Mouse (Mus musculus) hindbrain, embryonic 11.5 days (tissue): Measurements from ENCODE around the gene Ccdc159. TPM values are rescaled to one million over a fixed set of nuclear protein-coding genes. Genes with fewer than 3 reads are reported as not detected.

Source experiments
- ATAC-seq: fragments of 200-750 bp; cut with Nextera tagmentation; 2 replicates; pipeline ENCODE4 v1.8.0; 2017; ENCODE audit warnings: mild to moderate bottlenecking, moderate TSS enrichment, moderate library complexity; ENCODE audit not compliant: low FRiP score
- DNase-seq: peaks from one replicate; pipeline ENCODE4 v3.0.0-alpha.2; 2015; ENCODE audit warnings: low spot score
- H3K27ac ChIP-seq: fragments of 300-500 bp; sonication (generic); 2 replicates; pipeline ENCODE4 v1.5.1; 2014; ENCODE audit warnings: mild to moderate bottlenecking, low read depth, low read length
- H3K27me3 ChIP-seq: fragments of 300-500 bp; sonication (generic); 2 replicates; pipeline ENCODE4 v1.6.1; 2014; ENCODE audit warnings: mild to moderate bottlenecking, low read length, moderate library complexity, mixed read lengths; ENCODE audit not compliant: control insufficient read depth, insufficient read depth
- H3K36me3 ChIP-seq: fragments of 300-500 bp; sonication (generic); 2 replicates; pipeline ENCODE4 v1.6.1; 2014; ENCODE audit warnings: mild to moderate bottlenecking, low read length, moderate library complexity, mixed read lengths; ENCODE audit not compliant: control insufficient read depth, insufficient read depth
- H3K4me1 ChIP-seq: fragments of 300-500 bp; sonication (generic); replicated peaks from 2 replicates; pipeline ENCODE4 v1.6.1; 2014; ENCODE audit warnings: low read length, mixed read lengths; ENCODE audit not compliant: control insufficient read depth, insufficient read depth
- H3K4me2 ChIP-seq: fragments of 300-500 bp; sonication (generic); replicated peaks from 2 replicates; pipeline ENCODE4 v1.6.1; 2014; ENCODE audit warnings: mild to moderate bottlenecking, low read depth, low read length
- H3K4me3 ChIP-seq: fragments of 300-500 bp; sonication (generic); 2 replicates; pipeline ENCODE4 v1.5.1; 2014; ENCODE audit warnings: low read depth, low read length
- H3K9ac ChIP-seq: fragments of 300-500 bp; sonication (generic); 2 replicates; pipeline ENCODE4 v1.6.1; 2014; ENCODE audit warnings: low read depth, low read length
- H3K9me3 ChIP-seq: fragments of 300-500 bp; sonication (generic); 2 replicates; pipeline ENCODE4 v1.6.1; 2016; ENCODE audit warnings: low read length; ENCODE audit not compliant: control insufficient read depth
- WGBS: fragments of 180-500 bp; shearing (Covaris S2); extraction: QIAGEN DNeasy Blood & Tissue Kit; methylation state at CpG from one replicate; pipeline ENCODE4 v1.1.7; 2014; 5-methylcytosine and 5-hydroxymethylcytosine counted together
- polyA plus RNA-seq: library from polyadenylated mRNA; unstranded; fragments of >200 nt; fragmentation: Nextera tagmentation; extraction: Ambion mirVana; gene quantifications from 2 replicates; pipeline ENCODE4 v1.2.1, GENCODE M21; 2014

The Ccdc159 gene
- polyA plus RNA-seq, 1 experiment from 2014 or later, result 3.9 TPM

GRCm38 (mm10) chr9:21951977-21952376 lies 24.7 kb downstream of the Ccdc159 start:
- ATAC-seq (no peak), DNase-seq (no peak)
- peaks cover 7% of the 10 kb centered on the region; the same call in 1 of the 2 replicates for H3K27me3 ChIP-seq
- H3K4me2 ChIP-seq, result no peak overlapping the region
- H3K27ac ChIP-seq, result no peak overlapping the region
- H3K9me3 ChIP-seq, result no peaks in the 10 kb centered on the region
- peaks cover 2% of the 10 kb centered on the region; the same call in 1 of the 2 replicates for H3K4me1 ChIP-seq
- no peak overlapping the region for H3K4me3 ChIP-seq
- 82% methylated on average over 3 of the region's 3 CpGs for WGBS
- no peak overlapping the region for H3K9ac ChIP-seq
- H3K36me3 ChIP-seq, result no peaks in the 10 kb centered on the region

- Histone ChIP-seq H3K9me3 (no peaks in the 10 kb centered on the region), H3K4me2 (no peak overlapping the region), H3K27ac (no peak overlapping the region), H3K4me3 (no peak overlapping the region), H3K9ac (no peak overlapping the region), H3K27me3 (no peaks in the 10 kb centered on the region), H3K36me3 (no peaks in the 10 kb centered on the region), H3K4me1 (0 out of 2 replicates have a peak, but pooled peaks cover 2% of the 10 kb centered on the region)
- DNase-seq, result peak; percentile 48
- WGBS, result 12% methylated on average over 3 of the region's 3 CpGs
- no peak for ATAC-seq
Observed at GRCm38 (mm10) chr9:21953600-21953999, 26.3 kb downstream of the Ccdc159 start.

GRCm38 (mm10) chr9:21954635-21955034 lies 27.4 kb downstream of the Ccdc159 start:
- 0 out of 2 replicates have a peak, but pooled peaks cover 2% of the 10 kb centered on the region for H3K4me1 ChIP-seq
- H3K4me2 ChIP-seq, result no peak overlapping the region

GRCm38 (mm10) chr9:21955225-21955569 lies 27.9 kb downstream of the Ccdc159 start:
- H3K9me3 ChIP-seq, result no peaks in the 10 kb centered on the region
- peak overlapping the region; percentile 47; the same call in 1 of the 2 replicates for H3K9ac ChIP-seq

More at GRCm38 (mm10) chr9:21954635-21955034, 27.4 kb downstream of the Ccdc159 start:
- WGBS, result 77% methylated on average over 3 of the region's 3 CpGs
- no peak overlapping the region for H3K9ac ChIP-seq
- no peaks in the 10 kb centered on the region for H3K36me3 ChIP-seq
- ATAC-seq, result no peak
- no peak overlapping the region for H3K4me3 ChIP-seq
- DNase-seq, result no peak
- peaks cover 6% of the 10 kb centered on the region for H3K27me3 ChIP-seq
- no peak overlapping the region for H3K27ac ChIP-seq
- no peaks in the 10 kb centered on the region for H3K9me3 ChIP-seq

GRCm38 (mm10) chr9:21955570-21956281 lies 28.5 kb downstream of the Ccdc159 start, which contains the start of gene Swsap1:
Swsap1 (plus strand) TSS chr9:21955755.
- DNase-seq, result peak; percentile 98
- Histone ChIP-seq H3K9ac (peak within 1 kb of the TSS; percentile 78), H3K27me3 (peaks cover 17% of the 10 kb centered on the region), H3K36me3 (no peaks in the 10 kb centered on the region), H3K9me3 (no peaks in the 10 kb centered on the region), H3K4me3 (peak within 1 kb of the TSS; percentile 67), H3K4me1 (0 out of 2 replicates have a peak, but pooled peaks cover 2% of the 10 kb centered on the region), H3K4me2 (peak within 1 kb of the TSS; percentile 54), H3K27ac (peak within 1 kb of the TSS; percentile 88)
- WGBS, result under 1% methylated on average over 52 of the region's 54 CpGs
- peak; percentile 98 for ATAC-seq

More at GRCm38 (mm10) chr9:21955225-21955569, 27.9 kb downstream of the Ccdc159 start:
- WGBS, result 3% methylated on average over 18 of the region's 18 CpGs
- peaks cover 12% of the 10 kb centered on the region for H3K27me3 ChIP-seq
- peak overlapping the region; percentile 48 for H3K4me2 ChIP-seq
- ATAC-seq (peak; percentile 77), DNase-seq (no peak)
- peak overlapping the region; percentile 67 for H3K4me3 ChIP-seq
- 0 out of 2 replicates have a peak, but pooled peaks cover 2% of the 10 kb centered on the region for H3K4me1 ChIP-seq
- H3K36me3 ChIP-seq, result no peaks in the 10 kb centered on the region
- peak overlapping the region; percentile 42; the same call in 1 of the 2 replicates for H3K27ac ChIP-seq

GRCm38 (mm10) chr9:21958372-21958771 lies 31.1 kb downstream of the Ccdc159 start:
- H3K9ac ChIP-seq, result no peak overlapping the region
- H3K27me3 ChIP-seq, result peaks cover 40% of the 10 kb centered on the region
- no peak for DNase-seq
- H3K4me2 ChIP-seq, result no peak overlapping the region
- H3K9me3 ChIP-seq, result no peaks in the 10 kb centered on the region
- 88% methylated on average over 5 of the region's 5 CpGs for WGBS
- no peaks in the 10 kb centered on the region for H3K36me3 ChIP-seq
- no peak overlapping the region for H3K27ac ChIP-seq
- H3K4me3 ChIP-seq, result no peak overlapping the region
- peaks cover 8% of the 10 kb centered on the region; the same call in 1 of the 2 replicates for H3K4me1 ChIP-seq
- ATAC-seq, result no peak

- Histone ChIP-seq H3K9me3 (no peaks in the 10 kb centered on the region), H3K27me3 (peaks cover 40% of the 10 kb centered on the region), H3K4me1 (peaks cover 10% of the 10 kb centered on the region; the same call in 1 of the 2 replicates)
Observed at GRCm38 (mm10) chr9:21959244-21959643, 32.0 kb downstream of the Ccdc159 start.

GRCm38 (mm10) chr9:21960135-21960534 lies 32.9 kb downstream of the Ccdc159 start:
- H3K4me3 ChIP-seq, result no peak overlapping the region
- H3K9ac ChIP-seq, result no peak overlapping the region
- no peak for DNase-seq
- 55% methylated on average over 9 of the region's 9 CpGs for WGBS
- peaks cover 10% of the 10 kb centered on the region; the same call in 1 of the 2 replicates for H3K4me1 ChIP-seq
- H3K4me2 ChIP-seq, result no peak overlapping the region
- ATAC-seq, result no peak
- peaks cover 40% of the 10 kb centered on the region for H3K27me3 ChIP-seq
- no peak overlapping the region for H3K27ac ChIP-seq
- no peaks in the 10 kb centered on the region for H3K36me3 ChIP-seq
- H3K9me3 ChIP-seq, result no peaks in the 10 kb centered on the region

More at GRCm38 (mm10) chr9:21959244-21959643, 32.0 kb downstream of the Ccdc159 start:
- H3K9ac ChIP-seq, result no peak overlapping the region
- ATAC-seq, result no peak
- no peaks in the 10 kb centered on the region for H3K36me3 ChIP-seq
- no peak for DNase-seq
- 89% methylated on average over 7 of the region's 7 CpGs for WGBS
- no peak overlapping the region for H3K27ac ChIP-seq
- no peak overlapping the region for H3K4me2 ChIP-seq
- H3K4me3 ChIP-seq, result no peak overlapping the region
